Mouse (Mus musculus): ENCODE data around the gene AC124502.3. TPM values are rescaled to one million over a fixed set of nuclear protein-coding genes. Genes with fewer than 3 reads are reported as not detected.
"Not testable (repeated sequence)": the region's sequence is repeated elsewhere in the genome, so short reads cannot be mapped to it uniquely, and the experiment has no call there.

The AC124502.3 gene
- polyA plus RNA-seq, 1 experiment from 2014 or later = 1.9 TPM

DNA sequence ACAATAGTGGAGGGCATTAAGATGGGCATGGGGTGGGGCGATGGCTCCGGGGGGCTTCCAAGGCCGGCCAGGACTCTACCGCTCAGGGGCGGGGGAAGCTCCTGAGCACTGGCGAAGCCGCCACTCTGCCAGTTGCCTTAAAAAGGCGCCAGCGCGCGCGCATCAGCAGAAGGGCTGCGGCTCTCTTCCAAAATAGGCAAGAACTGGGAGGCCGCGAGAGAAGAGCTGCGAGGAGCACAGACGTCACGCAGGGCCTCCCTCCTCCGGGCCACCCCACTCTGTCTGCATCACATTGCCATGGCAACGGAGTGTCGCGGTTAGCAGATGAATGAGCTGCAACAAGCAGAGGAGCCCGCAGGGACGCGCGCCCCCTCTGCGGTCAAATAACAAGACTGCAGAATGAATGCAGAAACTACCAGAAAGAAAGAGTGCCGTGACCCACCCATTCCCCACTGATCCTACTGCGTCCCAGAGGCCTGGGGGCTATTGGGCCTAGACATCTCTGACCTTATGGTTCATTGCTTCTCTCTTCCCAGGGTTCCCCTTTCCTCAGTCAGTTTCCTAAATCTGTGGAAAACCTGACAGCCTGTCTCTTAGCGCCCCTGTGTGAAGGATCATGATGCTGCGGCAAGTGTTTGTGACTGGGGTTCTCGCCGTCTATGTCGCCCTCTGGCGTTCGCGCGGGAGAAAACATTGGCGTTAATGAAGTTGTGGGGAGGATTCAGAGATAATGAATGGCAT lies 36.9 kb upstream of the AC124502.3 start:
- peak overlapping the region; percentile 93 for H3K27ac ChIP-seq
- no peaks in the 10 kb centered on the region for H3K9me3 ChIP-seq (ENCODE audit: control insufficient read depth, low read length)
- ATAC-seq (ENCODE audit: low FRiP score) = peak; percentile 96
- under 1% methylated on average over 39 of the region's 39 CpGs for WGBS
- peak overlapping the region; percentile 63 for H3K9ac ChIP-seq
- H3K27me3 ChIP-seq (ENCODE audit: control insufficient read depth, insufficient read depth, low read length) = no peaks in the 10 kb centered on the region; the same call in 1 of the 2 replicates
- peaks cover 30% of the 10 kb centered on the region for H3K4me1 ChIP-seq (replicated peaks; ENCODE audit: control insufficient read depth, insufficient read depth, low read length)
- no peaks in the 10 kb centered on the region for H3K36me3 ChIP-seq (replicated peaks; ENCODE audit: control insufficient read depth, insufficient read depth)
- DNase-seq (ENCODE audit: low spot score) = peak; percentile 89
- H3K4me2 ChIP-seq (replicated peaks) = peak overlapping the region; percentile 59
- peak overlapping the region; percentile 29 for H3K4me3 ChIP-seq (replicated peaks; ENCODE audit: low read length)

DNA sequence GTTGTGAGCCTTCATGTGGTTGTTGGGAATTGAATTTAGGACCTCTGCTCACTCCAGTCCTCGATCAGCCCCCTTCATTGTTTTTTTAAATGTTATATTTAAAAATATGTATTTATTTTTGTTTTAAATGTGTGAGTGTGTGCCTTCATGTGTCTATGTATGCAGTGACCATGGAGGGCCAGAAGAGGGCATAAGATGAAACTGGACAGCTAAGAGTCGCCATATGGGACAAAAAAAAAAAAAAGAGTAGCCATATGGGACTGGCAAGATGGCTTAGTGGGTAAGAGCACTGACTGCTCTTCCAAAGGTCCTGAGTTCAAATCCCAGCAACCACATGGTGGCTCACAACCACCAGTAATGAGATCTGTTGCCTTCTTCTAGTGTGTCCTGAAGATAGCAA lies 35.0 kb upstream of the AC124502.3 start:
- H3K27ac ChIP-seq; H3K36me3 ChIP-seq (replicated peaks; ENCODE audit: control insufficient read depth, insufficient read depth); DNase-seq (ENCODE audit: low spot score); ATAC-seq (ENCODE audit: low FRiP score); H3K4me2 ChIP-seq (replicated peaks); H3K4me3 ChIP-seq (replicated peaks; ENCODE audit: low read length); H3K9ac ChIP-seq; H3K9me3 ChIP-seq (ENCODE audit: control insufficient read depth, low read length); H3K27me3 ChIP-seq (ENCODE audit: control insufficient read depth, insufficient read depth, low read length): not testable (repeated sequence)
- H3K4me1 ChIP-seq (replicated peaks; ENCODE audit: control insufficient read depth, insufficient read depth, low read length) = peaks cover 20% of the 10 kb centered on the region
- 51% methylated on average over 2 of the region's 2 CpGs for WGBS

DNA sequence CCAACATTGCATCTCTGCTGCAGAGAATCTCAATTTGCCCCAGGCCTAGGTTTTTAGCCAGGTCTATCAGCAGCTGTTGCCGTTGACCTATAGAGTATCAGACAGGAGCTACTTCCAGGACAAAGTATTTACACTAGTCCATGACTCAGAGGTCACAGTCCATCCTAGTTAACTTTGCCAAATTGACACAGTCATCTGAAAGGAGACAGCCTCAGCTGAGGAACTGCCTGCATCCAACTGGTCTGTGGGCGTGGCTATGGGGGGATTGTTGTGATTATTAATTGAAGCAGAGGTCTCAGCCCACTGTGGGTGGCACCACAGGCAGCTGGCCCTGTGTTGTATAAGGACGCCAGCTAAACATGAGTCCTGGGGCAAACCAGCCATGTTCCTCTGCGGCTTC lies 33.8 kb upstream of the AC124502.3 start:
- no peak overlapping the region for H3K4me3 ChIP-seq (replicated peaks; ENCODE audit: low read length)
- no peak overlapping the region for H3K27ac ChIP-seq
- 63% methylated on average over 4 of the region's 4 CpGs for WGBS
- no peak overlapping the region for H3K9ac ChIP-seq
- H3K4me2 ChIP-seq (replicated peaks) = no peak overlapping the region
- peaks cover 8% of the 10 kb centered on the region for H3K4me1 ChIP-seq (replicated peaks; ENCODE audit: control insufficient read depth, insufficient read depth, low read length)
- no peaks in the 10 kb centered on the region; the same call in 1 of the 2 replicates for H3K27me3 ChIP-seq (ENCODE audit: control insufficient read depth, insufficient read depth, low read length)
- no peak for ATAC-seq (ENCODE audit: low FRiP score)
- H3K9me3 ChIP-seq (ENCODE audit: control insufficient read depth, low read length) = no peaks in the 10 kb centered on the region
- no peak for DNase-seq (ENCODE audit: low spot score)
- H3K36me3 ChIP-seq (replicated peaks; ENCODE audit: control insufficient read depth, insufficient read depth) = no peaks in the 10 kb centered on the region

DNA sequence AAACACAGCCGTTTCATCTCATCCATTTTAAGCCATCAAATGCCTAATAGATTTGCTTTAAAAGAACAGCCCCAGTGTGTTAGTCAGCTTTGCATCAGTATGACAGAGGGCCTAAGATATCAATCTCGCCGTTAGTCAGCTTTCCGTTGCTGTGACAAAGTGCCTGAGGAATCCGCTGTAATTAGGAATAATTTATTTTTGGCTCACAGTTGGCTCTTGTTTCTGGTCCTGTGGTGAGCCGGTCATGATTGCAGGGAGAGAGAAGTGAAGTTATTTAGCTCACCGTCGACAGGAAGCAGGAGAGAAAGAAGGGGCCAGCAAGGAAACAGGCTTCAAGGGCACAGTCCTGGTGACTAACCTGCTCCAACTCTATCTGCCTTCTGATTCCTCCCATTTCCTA lies 25.6 kb upstream of the AC124502.3 start:
- DNase-seq (ENCODE audit: low spot score) = no peak
- ATAC-seq (ENCODE audit: low FRiP score) = no peak
- WGBS = 66% methylated on average over 8 of the region's 8 CpGs
- Histone ChIP-seq H3K27ac (no peak overlapping the region), H3K27me3 (ENCODE audit: control insufficient read depth, insufficient read depth, low read length) (no peaks in the 10 kb centered on the region), H3K36me3 (replicated peaks; ENCODE audit: control insufficient read depth, insufficient read depth) (no peaks in the 10 kb centered on the region), H3K4me1 (replicated peaks; ENCODE audit: control insufficient read depth, insufficient read depth, low read length) (no peaks in the 10 kb centered on the region), H3K4me3 (replicated peaks; ENCODE audit: low read length) (no peak overlapping the region), H3K9me3 (ENCODE audit: control insufficient read depth, low read length) (no peaks in the 10 kb centered on the region), H3K9ac (no peak overlapping the region), H3K4me2 (replicated peaks) (no peak overlapping the region)

DNA sequence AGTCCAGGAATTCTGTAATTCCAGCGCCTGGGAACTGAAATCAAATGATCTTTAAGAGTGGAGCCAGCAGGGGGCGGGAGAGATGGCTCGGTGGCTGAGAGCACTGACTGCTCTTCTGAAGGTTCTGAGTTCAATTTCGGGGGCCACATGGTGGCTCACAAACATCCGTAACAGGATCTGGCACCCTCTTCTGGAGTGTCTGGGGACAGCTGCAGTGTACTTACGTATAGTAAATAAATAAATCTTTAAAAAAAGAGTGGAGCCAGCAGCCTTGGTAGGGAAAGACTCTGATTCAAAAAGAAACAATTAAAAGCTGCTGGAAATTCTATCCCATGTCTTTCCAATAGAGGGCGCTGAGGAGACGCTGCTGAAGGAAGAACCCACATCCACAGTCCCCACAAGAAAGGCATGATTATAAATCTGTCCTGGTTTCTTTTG lies 23.7 kb upstream of the AC124502.3 start:
- DNase-seq (ENCODE audit: low spot score) (peak; percentile 67), ATAC-seq (ENCODE audit: low FRiP score) (no peak)
- H3K36me3 ChIP-seq (replicated peaks; ENCODE audit: control insufficient read depth, insufficient read depth) = no peaks in the 10 kb centered on the region
- H3K4me3 ChIP-seq (replicated peaks; ENCODE audit: low read length) = no peak overlapping the region
- H3K27ac ChIP-seq = no peak overlapping the region
- H3K4me2 ChIP-seq (replicated peaks) = no peak overlapping the region
- 12% methylated on average over 8 of the region's 8 CpGs for WGBS
- H3K4me1 ChIP-seq (replicated peaks; ENCODE audit: control insufficient read depth, insufficient read depth, low read length) = no peaks in the 10 kb centered on the region
- H3K9me3 ChIP-seq (ENCODE audit: control insufficient read depth, low read length) = no peaks in the 10 kb centered on the region
- no peaks in the 10 kb centered on the region for H3K27me3 ChIP-seq (ENCODE audit: control insufficient read depth, insufficient read depth, low read length)
- no peak overlapping the region for H3K9ac ChIP-seq

DNA sequence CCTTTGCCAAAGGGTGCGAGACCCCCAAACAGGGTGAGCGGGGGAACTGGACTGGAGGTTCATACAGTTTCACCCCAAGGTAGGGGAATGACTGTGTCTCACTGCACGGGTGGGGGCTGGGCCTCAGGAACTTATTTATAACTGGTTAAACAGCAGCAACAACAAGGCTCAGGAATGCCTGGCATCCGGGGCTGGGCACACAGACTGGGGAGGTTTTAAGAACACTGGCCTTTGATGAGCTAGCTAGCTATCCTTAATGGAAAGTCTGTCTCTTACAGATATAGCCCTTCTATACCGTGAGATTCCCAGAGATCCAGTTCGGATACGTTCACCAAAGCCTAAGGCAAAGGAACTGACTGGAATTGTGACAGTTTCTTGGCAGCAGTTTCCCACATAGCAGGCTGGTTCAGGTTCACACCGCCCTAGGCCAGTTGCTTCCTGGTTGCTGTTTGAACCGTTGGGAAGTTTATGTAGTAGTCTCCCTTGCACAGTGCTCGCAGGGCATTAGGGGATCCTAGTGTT lies 22.4 kb upstream of the AC124502.3 start:
- no peaks in the 10 kb centered on the region for H3K27me3 ChIP-seq (ENCODE audit: control insufficient read depth, insufficient read depth, low read length)
- H3K4me2 ChIP-seq (replicated peaks) = no peak overlapping the region
- no peak overlapping the region for H3K4me3 ChIP-seq (replicated peaks; ENCODE audit: low read length)
- no peak overlapping the region for H3K27ac ChIP-seq
- 44% methylated on average over 10 of the region's 10 CpGs for WGBS
- H3K9ac ChIP-seq = no peak overlapping the region
- H3K9me3 ChIP-seq (ENCODE audit: control insufficient read depth, low read length) = no peaks in the 10 kb centered on the region
- no peaks in the 10 kb centered on the region for H3K4me1 ChIP-seq (replicated peaks; ENCODE audit: control insufficient read depth, insufficient read depth, low read length)
- DNase-seq (ENCODE audit: low spot score) (no peak), ATAC-seq (ENCODE audit: low FRiP score) (no peak)
- H3K36me3 ChIP-seq (replicated peaks; ENCODE audit: control insufficient read depth, insufficient read depth) = no peaks in the 10 kb centered on the region

DNA sequence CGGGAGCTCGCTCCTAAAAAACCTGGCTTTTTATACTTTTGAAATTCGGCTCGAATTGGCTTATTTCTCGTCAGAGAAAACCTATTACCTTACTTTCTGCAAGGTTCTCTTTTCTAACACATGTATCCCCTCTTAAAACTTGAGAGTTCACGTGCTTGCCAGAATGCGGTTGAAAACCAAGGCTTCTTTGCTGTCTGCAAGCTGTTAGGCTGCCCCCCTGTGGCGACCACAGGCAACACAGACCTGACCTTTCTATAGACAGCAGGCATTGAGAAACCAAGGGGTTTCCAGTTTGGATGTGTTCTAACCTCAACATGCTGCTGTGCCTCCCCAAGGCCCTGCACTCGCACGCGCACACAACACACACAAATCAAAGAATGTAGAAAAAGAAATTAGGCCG lies 21.9 kb upstream of the AC124502.3 start:
- ATAC-seq (ENCODE audit: low FRiP score) = no peak
- H3K9me3 ChIP-seq (ENCODE audit: control insufficient read depth, low read length) = no peaks in the 10 kb centered on the region
- H3K4me1 ChIP-seq (replicated peaks; ENCODE audit: control insufficient read depth, insufficient read depth, low read length) = no peaks in the 10 kb centered on the region
- no peak overlapping the region for H3K9ac ChIP-seq
- no peak overlapping the region for H3K27ac ChIP-seq
- no peaks in the 10 kb centered on the region for H3K36me3 ChIP-seq (replicated peaks; ENCODE audit: control insufficient read depth, insufficient read depth)
- WGBS = 26% methylated on average over 12 of the region's 12 CpGs
- no peak overlapping the region for H3K4me3 ChIP-seq (replicated peaks; ENCODE audit: low read length)
- no peak overlapping the region for H3K4me2 ChIP-seq (replicated peaks)
- H3K27me3 ChIP-seq (ENCODE audit: control insufficient read depth, insufficient read depth, low read length) = no peaks in the 10 kb centered on the region
- DNase-seq (ENCODE audit: low spot score) = peak; percentile 73

DNA sequence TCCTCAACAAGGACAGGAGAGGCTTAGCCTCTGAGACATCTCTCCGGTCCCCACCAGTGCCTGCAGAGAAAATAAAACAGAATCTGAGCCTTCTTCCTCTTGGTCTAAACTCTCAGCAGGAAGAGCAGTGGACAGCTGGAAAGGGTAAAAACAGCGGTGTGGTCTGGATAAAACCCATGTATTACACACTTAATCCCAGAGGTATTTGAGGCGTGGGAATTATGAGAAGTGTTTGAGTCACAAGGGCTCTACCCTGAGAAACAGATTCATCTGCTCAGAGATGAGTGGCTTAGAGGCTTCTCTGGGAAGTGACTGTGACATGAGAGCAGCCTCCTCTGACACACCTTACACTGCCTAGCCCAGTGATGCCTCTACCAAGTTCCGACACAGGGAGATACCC lies 21.1 kb upstream of the AC124502.3 start:
- DNase-seq (ENCODE audit: low spot score) = no peak
- no peak overlapping the region for H3K9ac ChIP-seq
- no peaks in the 10 kb centered on the region for H3K36me3 ChIP-seq (replicated peaks; ENCODE audit: control insufficient read depth, insufficient read depth)
- no peaks in the 10 kb centered on the region for H3K9me3 ChIP-seq (ENCODE audit: control insufficient read depth, low read length)
- H3K4me3 ChIP-seq (replicated peaks; ENCODE audit: low read length) = no peak overlapping the region
- H3K27me3 ChIP-seq (ENCODE audit: control insufficient read depth, insufficient read depth, low read length) = no peaks in the 10 kb centered on the region
- ATAC-seq (ENCODE audit: low FRiP score) = no peak
- H3K4me2 ChIP-seq (replicated peaks) = no peak overlapping the region
- H3K27ac ChIP-seq = no peak overlapping the region
- H3K4me1 ChIP-seq (replicated peaks; ENCODE audit: control insufficient read depth, insufficient read depth, low read length) = no peaks in the 10 kb centered on the region
- WGBS = 85% methylated on average over 4 of the region's 4 CpGs

DNA sequence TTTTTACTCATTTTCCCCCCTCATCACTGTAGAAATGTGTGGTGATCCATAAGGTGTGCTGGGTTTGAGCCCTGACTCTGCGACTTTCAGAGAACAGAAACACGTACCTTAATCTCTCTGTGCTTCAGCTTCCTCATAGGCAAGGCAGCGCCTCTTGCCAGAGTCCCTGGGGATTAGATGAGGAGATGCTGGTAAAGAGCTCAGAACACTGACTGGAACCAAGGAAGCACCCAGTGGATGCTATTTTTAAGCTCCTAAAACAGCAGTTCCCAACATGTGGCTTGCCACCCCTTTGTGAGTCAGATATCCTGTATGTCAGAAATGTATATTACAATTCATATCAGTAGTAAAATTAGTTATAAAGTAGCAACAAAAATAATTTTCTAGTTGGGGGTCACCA lies 20.5 kb upstream of the AC124502.3 start:
- no peaks in the 10 kb centered on the region for H3K27me3 ChIP-seq (ENCODE audit: control insufficient read depth, insufficient read depth, low read length)
- WGBS = 83% methylated on average over 3 of the region's 3 CpGs
- no peak for ATAC-seq (ENCODE audit: low FRiP score)

More for the DNA sequence above, 20.5 kb upstream of the AC124502.3 start:
- no peaks in the 10 kb centered on the region for H3K4me1 ChIP-seq (replicated peaks; ENCODE audit: control insufficient read depth, insufficient read depth, low read length)
- no peak overlapping the region for H3K4me2 ChIP-seq (replicated peaks)
- no peak for DNase-seq (ENCODE audit: low spot score)
- H3K27ac ChIP-seq = no peak overlapping the region
- no peaks in the 10 kb centered on the region for H3K36me3 ChIP-seq (replicated peaks; ENCODE audit: control insufficient read depth, insufficient read depth)
- H3K9me3 ChIP-seq (ENCODE audit: control insufficient read depth, low read length) = no peaks in the 10 kb centered on the region
- H3K9ac ChIP-seq = no peak overlapping the region
- H3K4me3 ChIP-seq (replicated peaks; ENCODE audit: low read length) = no peak overlapping the region
